Mouse (Mus musculus): ENCODE data around the gene Syt3.

Syt3 gene

GRCm38 (mm10) chr7:44444886-44445527 lies 61.1 kb downstream of the Syt3 start:
- DNase-seq (ENCODE audit: low spot score) = no peak

- no peak for DNase-seq (ENCODE audit: low spot score)
Observed at GRCm38 (mm10) chr7:44445528-44445923, 61.6 kb downstream of the Syt3 start.

GRCm38 (mm10) chr7:44446070-44446855 lies 62.4 kb downstream of the Syt3 start:
- DNase-seq (ENCODE audit: low spot score) = no peak

All from ovary, adult 18-20 months (tissue).